Mouse (Mus musculus) layer of hippocampus, adult 8-10 months (tissue): Measurements from ENCODE around the gene Zmynd8. TPM values are rescaled to one million over a fixed set of nuclear protein-coding genes. Genes with fewer than 3 reads are reported as not detected.

Experiments
- DNase-seq, 2 experiments: peaks; one replicate each; pipeline ENCODE4 v3.0.0; 2022; ENCODE audit warnings: low spot score in 2 of 2
- total RNA-seq, 4 experiments: library from RNA; stranded (reverse); gene quantifications; 2 replicates each; pipeline ENCODE4 v1.2.4; 2022

Zmynd8 gene
- 100 to 1,000 TPM; 128 to 162 (median 147) TPM for total RNA-seq

GRCm38 (mm10) chr2:165898202-165899194 lies at the start of gene Zmynd8:
TSS of gene Zmynd8 (minus strand) at chr2:165899016.
- DNase-seq: no peak

GRCm38 (mm10) chr2:165948007-165948406 lies 49.2 kb upstream of the Zmynd8 start:
- DNase-seq: no peak

- no peak for DNase-seq
Observed at GRCm38 (mm10) chr2:165946046-165946564, 47.3 kb upstream of the Zmynd8 start.

GRCm38 (mm10) chr2:165944576-165945351 lies 45.9 kb upstream of the Zmynd8 start:
- DNase-seq: no peak

GRCm38 (mm10) chr2:165943113-165943512 lies 44.3 kb upstream of the Zmynd8 start:
- no peak for DNase-seq

GRCm38 (mm10) chr2:165936106-165936505 lies 37.3 kb upstream of the Zmynd8 start:
- no peak for DNase-seq

- no peak for DNase-seq
Observed at GRCm38 (mm10) chr2:165927705-165928104, 28.9 kb upstream of the Zmynd8 start.

GRCm38 (mm10) chr2:165926191-165926590 lies 27.4 kb upstream of the Zmynd8 start:
- DNase-seq: no peak

GRCm38 (mm10) chr2:165925144-165925543 lies 26.3 kb upstream of the Zmynd8 start:
- no peak for DNase-seq

GRCm38 (mm10) chr2:165924695-165925094 lies 25.9 kb upstream of the Zmynd8 start:
- DNase-seq: no peak

- no peak for DNase-seq
Observed at GRCm38 (mm10) chr2:165923715-165924114, 24.9 kb upstream of the Zmynd8 start.

- no peak for DNase-seq
Observed at GRCm38 (mm10) chr2:165922994-165923393, 24.2 kb upstream of the Zmynd8 start.

- no peak for DNase-seq
Observed at GRCm38 (mm10) chr2:165922047-165922728, 23.4 kb upstream of the Zmynd8 start.

GRCm38 (mm10) chr2:165914298-165914697 lies 15.5 kb upstream of the Zmynd8 start:
- DNase-seq: peak; percentile 82 to 94

- no peak for DNase-seq
Observed at GRCm38 (mm10) chr2:165913073-165913472, 14.3 kb upstream of the Zmynd8 start.

GRCm38 (mm10) chr2:165909731-165910130 lies 10.9 kb upstream of the Zmynd8 start:
- no peak for DNase-seq

GRCm38 (mm10) chr2:165907199-165907598 lies 8.4 kb upstream of the Zmynd8 start:
- DNase-seq: no peak

- DNase-seq: no peak
Observed at GRCm38 (mm10) chr2:165906332-165906945, 7.6 kb upstream of the Zmynd8 start.

GRCm38 (mm10) chr2:165901127-165901384 lies 2.2 kb upstream of the Zmynd8 start:
- no peak for DNase-seq

GRCm38 (mm10) chr2:165900351-165901126 lies 1.7 kb upstream of the Zmynd8 start:
- DNase-seq: no peak
